Mouse (Mus musculus) brown adipose tissue, adult 24 weeks (tissue): ENCODE results near the gene Casc4. TPM values are rescaled to one million over a fixed set of nuclear protein-coding genes. Genes with fewer than 3 reads are reported as not detected.
"Not testable (repeated sequence)": the region's sequence is repeated elsewhere in the genome, so short reads cannot be mapped to it uniquely, and the experiment has no call there.

Experiments used
- H3K27ac ChIP-seq: fragments of 200-500 bp; replicated peaks from 2 replicates; pipeline ENCODE4 v1.5.1; 2012; ENCODE audit warnings: low read depth, mild to moderate bottlenecking, low read length
- H3K4me1 ChIP-seq: fragments of 200-500 bp; 2 replicates; pipeline ENCODE4 v1.6.1; 2012; ENCODE audit warnings: low read length, mixed read lengths; ENCODE audit not compliant: control insufficient read depth, insufficient read depth, insufficient read length
- H3K4me3 ChIP-seq: fragments of 200-500 bp; 2 replicates; pipeline ENCODE4 v1.5.1; 2012; ENCODE audit warnings: low read depth, mild to moderate bottlenecking, low read length, moderate library complexity; ENCODE audit not compliant: insufficient read depth
- polyA plus RNA-seq: library from polyadenylated mRNA; stranded (reverse); fragments of >200 nt; gene quantifications from 2 replicates; pipeline ENCODE4 v1.2.4, GENCODE M21; 2012; ENCODE audit not compliant: missing spikeins, insufficient read depth, insufficient read length

Casc4 gene
- polyA plus RNA-seq, 1 experiment, result 2.9 TPM

DNA sequence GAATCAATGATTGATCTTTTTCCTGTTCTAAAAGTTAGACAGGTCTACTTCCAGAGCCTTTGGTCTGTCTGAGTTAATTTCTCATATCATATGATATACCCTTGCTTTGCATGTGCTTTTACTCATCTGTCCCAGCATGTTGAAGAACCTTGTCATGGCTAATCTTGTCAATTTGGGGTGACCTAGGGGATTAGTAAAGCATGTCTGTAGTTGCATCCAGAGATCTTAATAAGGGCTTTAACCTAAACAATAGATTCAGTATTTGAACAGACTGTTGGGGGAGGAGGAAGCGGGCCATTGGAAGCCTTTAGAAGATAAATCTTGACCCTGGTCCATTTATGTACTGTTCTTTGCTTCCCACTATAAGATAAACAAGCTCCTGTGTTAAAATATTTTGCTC is 12.7 kb downstream of the Casc4 start:
- Histone ChIP-seq H3K4me1 (no peaks in the 10 kb centered on the region), H3K27ac (no peak overlapping the region), H3K4me3 (no peak overlapping the region)

- Histone ChIP-seq H3K27ac (no peak overlapping the region), H3K4me1 (no peaks in the 10 kb centered on the region), H3K4me3 (no peak overlapping the region)
Observed at GRCm38 (mm10) chr2:121885509-121886106, 18.8 kb downstream of the Casc4 start.

DNA sequence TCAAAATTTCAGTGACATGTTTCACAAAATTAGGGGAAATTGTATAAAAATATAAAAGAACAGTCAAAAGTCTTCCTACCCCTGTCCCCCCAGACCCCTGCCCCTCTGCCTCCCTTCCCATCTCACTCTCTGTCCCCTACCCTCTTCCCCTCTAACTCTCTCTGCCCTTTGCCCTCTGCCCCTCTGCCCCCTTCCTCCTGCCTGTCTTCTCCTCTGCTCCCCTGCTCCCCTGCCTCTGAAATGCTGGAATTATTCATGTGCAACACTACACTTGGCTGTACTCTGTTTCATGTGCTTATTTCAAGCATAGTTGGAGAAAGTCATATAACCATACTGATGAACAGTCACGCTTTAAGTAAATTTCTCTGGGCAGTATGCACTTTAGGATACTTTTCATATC is 19.6 kb downstream of the Casc4 start:
- Histone ChIP-seq H3K4me1 (no peaks in the 10 kb centered on the region), H3K4me3 (no peak overlapping the region), H3K27ac (no peak overlapping the region)

GRCm38 (mm10) chr2:121888720-121889497 is 22.1 kb downstream of the Casc4 start:
- Histone ChIP-seq H3K4me3 (no peak overlapping the region), H3K4me1 (no peaks in the 10 kb centered on the region), H3K27ac (no peak overlapping the region)

DNA sequence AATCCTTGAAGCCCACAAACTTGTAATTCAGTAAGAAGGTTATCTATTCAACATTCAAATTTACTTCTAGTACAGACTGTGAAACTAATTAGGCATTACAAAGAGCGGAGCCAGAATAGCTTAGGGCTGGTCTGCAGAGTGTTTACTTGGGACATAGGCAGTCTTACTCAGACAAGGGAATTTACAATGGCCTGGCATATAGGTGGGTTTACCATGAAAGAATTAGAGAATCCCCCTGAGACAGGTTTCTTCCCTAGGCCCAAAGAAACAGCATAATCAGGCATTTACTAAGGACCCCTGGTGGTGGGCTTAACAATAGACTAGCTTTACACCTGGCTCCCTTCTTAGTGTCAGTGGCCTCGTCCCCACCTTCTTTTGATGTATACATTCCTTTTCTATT is 28.5 kb downstream of the Casc4 start:
- H3K4me1 ChIP-seq, result no peaks in the 10 kb centered on the region
- H3K4me3 ChIP-seq, result no peak overlapping the region
- no peak overlapping the region for H3K27ac ChIP-seq

DNA sequence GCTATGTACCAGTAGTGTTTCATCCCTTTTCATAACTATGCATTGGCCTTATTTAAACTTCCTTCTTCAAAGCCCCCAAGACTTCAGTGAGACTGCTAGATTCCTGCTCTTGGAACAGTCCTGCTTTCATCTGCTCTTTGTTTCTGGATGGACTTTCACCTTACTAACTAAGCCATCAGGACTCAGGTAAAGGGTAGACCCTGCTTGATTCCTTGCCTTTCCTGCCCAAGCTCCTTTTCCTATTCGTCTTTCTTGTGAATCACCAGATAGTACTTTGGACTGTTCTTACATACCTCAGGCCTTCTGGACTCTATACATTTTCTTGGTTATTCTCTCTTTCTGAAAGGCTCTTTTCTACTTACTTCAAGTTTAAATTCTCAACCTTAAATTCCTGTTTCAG is 30.1 kb downstream of the Casc4 start:
- Histone ChIP-seq H3K27ac (no peak overlapping the region), H3K4me3 (no peak overlapping the region), H3K4me1 (no peaks in the 10 kb centered on the region)

- Histone ChIP-seq H3K4me3 (no peak overlapping the region), H3K27ac (no peak overlapping the region), H3K4me1 (no peaks in the 10 kb centered on the region)
Observed at GRCm38 (mm10) chr2:121909975-121910374, 43.2 kb downstream of the Casc4 start.

- no peak overlapping the region for H3K4me3 ChIP-seq
- H3K27ac ChIP-seq, result no peak overlapping the region
- H3K4me1 ChIP-seq, result no peaks in the 10 kb centered on the region
Observed at GRCm38 (mm10) chr2:121916047-121916970, 49.5 kb downstream of the Casc4 start.

- H3K4me3 ChIP-seq, H3K27ac ChIP-seq, H3K4me1 ChIP-seq: not testable (repeated sequence)
Observed at GRCm38 (mm10) chr2:121937624-121938023, 70.9 kb downstream of the Casc4 start.

DNA sequence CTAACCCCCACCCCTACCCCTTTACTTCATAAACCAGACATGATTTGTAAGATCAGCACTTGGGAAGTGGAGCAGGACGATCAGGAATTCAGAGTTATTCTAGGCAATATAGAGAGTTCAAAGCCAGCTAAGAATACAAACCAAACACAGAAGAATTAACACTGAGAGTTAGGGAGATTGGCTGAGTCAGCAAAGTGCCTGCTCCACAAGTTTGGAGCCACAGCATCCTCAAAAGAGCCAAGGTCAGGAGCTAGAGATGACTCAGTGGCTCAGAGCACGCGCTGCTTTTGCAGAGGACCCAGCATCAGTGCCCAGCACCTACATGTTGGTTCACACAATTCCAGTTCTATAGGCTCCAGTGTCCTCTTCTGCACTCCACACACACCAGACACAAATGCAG is 76.6 kb downstream of the Casc4 start:
- H3K4me1 ChIP-seq, result no peaks in the 10 kb centered on the region
- no peak overlapping the region for H3K27ac ChIP-seq
- H3K4me3 ChIP-seq, result no peak overlapping the region

DNA sequence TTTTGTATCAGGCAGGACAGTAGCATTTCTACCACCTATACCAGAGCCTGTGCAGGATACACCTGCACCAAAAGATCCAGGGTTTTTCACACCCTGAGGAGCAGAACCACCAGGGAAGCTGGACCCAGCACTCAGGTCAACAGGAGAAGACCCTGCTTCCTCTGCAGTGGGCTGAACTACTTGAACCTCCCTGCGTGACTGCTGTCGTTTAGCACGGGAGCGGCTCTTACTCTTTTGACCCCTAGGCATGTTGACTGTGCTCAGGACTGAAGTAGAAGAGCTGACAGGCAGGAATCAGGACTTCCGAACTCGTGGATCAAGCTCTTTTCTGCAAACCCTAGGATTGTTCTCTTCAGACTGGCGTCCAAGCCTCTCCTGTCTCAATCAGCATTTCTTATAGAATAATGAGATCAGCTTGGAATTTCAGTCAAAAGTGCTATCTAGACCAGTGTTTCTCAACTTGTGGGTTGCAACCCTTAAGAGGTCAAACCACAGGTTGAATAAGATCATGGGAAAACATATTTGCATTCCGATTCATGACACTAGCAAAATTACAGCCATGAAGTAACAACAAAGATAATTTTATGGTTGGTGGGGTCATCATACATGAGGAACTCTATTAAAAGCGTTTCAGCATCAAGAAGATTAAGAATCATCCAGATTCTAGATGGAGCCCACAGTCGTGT is 88.3 kb downstream of the Casc4 start:
- Histone ChIP-seq H3K27ac (0 out of 2 replicates have a peak overlapping the region, but pooled peaks have one; percentile 23), H3K4me1 (peaks cover 2% of the 10 kb centered on the region; the same call in 1 of the 2 replicates), H3K4me3 (peak overlapping the region; percentile 92)

GRCm38 (mm10) chr2:121955765-121956223 is 89.0 kb downstream of the Casc4 start, which contains the start of the genes Ctdspl2 and Mageb3:
Gene Ctdspl2 (plus strand): TSS chr2:121956001.
Gene Mageb3 (minus strand): TSS chr2:121956092.
- peaks cover 2% of the 10 kb centered on the region; the same call in 1 of the 2 replicates for H3K4me1 ChIP-seq
- H3K4me3 ChIP-seq, result peak within 1 kb of the TSS; percentile 92
- peak within 1 kb of the TSS; percentile 98 for H3K27ac ChIP-seq

DNA sequence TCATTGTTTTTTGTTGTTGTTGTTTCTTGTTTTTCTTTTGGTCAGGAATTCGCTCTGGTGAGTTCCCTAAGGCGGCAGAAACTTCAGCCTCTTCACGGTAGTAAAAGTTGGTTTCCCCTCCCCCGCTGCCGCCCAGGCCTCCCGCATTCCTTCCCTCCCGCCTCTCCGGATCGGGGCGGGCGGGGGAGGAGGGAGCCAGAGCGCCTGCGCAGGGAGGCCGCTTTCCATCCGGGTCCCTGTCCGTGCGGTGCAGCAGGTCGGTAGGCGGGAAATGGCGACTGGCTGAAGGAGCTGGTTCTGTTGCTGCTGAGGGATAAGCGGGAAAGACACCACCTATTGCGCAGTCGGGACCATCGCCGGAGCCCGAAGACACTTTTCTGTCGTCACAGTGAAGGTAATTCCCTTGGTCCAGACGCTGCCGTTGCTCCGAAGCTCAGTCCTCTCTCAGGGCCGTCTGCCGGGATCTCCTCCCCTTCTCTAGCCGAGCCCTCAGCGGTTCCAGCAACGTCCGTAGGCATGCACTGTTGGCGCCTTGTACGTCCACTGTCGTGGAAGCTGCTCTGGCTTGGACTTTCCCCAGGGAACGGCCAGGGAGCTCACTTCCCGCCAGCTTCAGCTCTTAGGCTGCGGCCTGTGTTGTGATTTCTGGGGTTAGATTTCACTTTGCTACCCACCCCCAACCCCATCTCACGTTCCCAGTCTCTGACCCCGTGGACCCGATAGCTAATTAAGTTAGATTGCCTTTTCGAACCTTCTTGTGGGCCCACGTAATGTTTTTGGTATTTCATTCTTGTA is 89.7 kb downstream of the Casc4 start:
- H3K4me3 ChIP-seq, result peak overlapping the region; percentile 92
- peak overlapping the region; percentile 98 for H3K27ac ChIP-seq

More for the DNA sequence above, 89.7 kb downstream of the Casc4 start:
- H3K4me1 ChIP-seq, result peaks cover 2% of the 10 kb centered on the region; the same call in 1 of the 2 replicates
